8 mouse cellular contexts compared by ENCODE assay signal in genomic region chr6:57824422-57825258, GRCm38 (mm10). TPM values are rescaled to one million over a fixed set of nuclear protein-coding genes. Genes with fewer than 3 reads are reported as not detected.
DNase-seq lines count a peak whose midpoint lies in the region; ATAC-seq lines count a peak whose summit lies in the region.

TSS of gene Vopp1 (minus strand) at chr6:57825159.

- WGBS in hindbrain, embryonic 11.5 days: under 1% methylated on average over 81 of the region's 87 CpGs

- H3K4me3 ChIP-seq in hindbrain, embryonic 11.5 days (ENCODE audit: low read depth, low read length): peak within 1 kb of the TSS; percentile 73

- no peaks in the 10 kb centered on the region for H3K9me3 ChIP-seq in hindbrain, embryonic 11.5 days (ENCODE audit: control insufficient read depth, low read length)

- ATAC-seq in hindbrain, embryonic 11.5 days (ENCODE audit: low FRiP score): peak; percentile 90

- H3K36me3 ChIP-seq in hindbrain, embryonic 11.5 days (ENCODE audit: control insufficient read depth, insufficient read depth, low read length): no peaks in the 10 kb centered on the region

- H3K4me1 ChIP-seq in hindbrain, embryonic 11.5 days (replicated peaks; ENCODE audit: control insufficient read depth, insufficient read depth, low read length): no peaks in the 10 kb centered on the region

- H3K27me3 ChIP-seq in hindbrain, embryonic 11.5 days (ENCODE audit: control insufficient read depth, insufficient read depth, low read length): no peaks in the 10 kb centered on the region

- H3K9ac ChIP-seq in hindbrain, embryonic 11.5 days (ENCODE audit: low read depth, low read length): peak within 1 kb of the TSS; percentile 98

- peak within 1 kb of the TSS; percentile 90 for H3K27ac ChIP-seq in hindbrain, embryonic 11.5 days (ENCODE audit: low read depth, low read length)

- H3K4me2 ChIP-seq in hindbrain, embryonic 11.5 days (replicated peaks; ENCODE audit: low read depth, low read length): peak within 1 kb of the TSS; percentile 57

- DNase-seq in Muller cell, postnatal 12 days (ENCODE audit: inconsistent ontology term): peak; percentile 84
- DNase-seq in cerebellum, adult 9-11 months: peak; percentile 82
- DNase-seq in frontal cortex, postnatal 10 days (ENCODE audit: low spot score in 2 of 2): peak; percentile 44 to 77
- DNase-seq in hindbrain, embryonic 11.5 days (ENCODE audit: low spot score): peak; percentile 88
- peak; percentile 71 to 84 for DNase-seq in layer of hippocampus, postnatal 10 days (ENCODE audit: low spot score in 2 of 2)
- DNase-seq in lung, postnatal 10 days: peak; percentile 72
- peak; percentile 61 for DNase-seq in ovary, postnatal 14 days (ENCODE audit: low spot score)
- peak; percentile 55 to 66 for DNase-seq in thymus, postnatal 10 days (ENCODE audit: low spot score in 2 of 2)

RNA-seq across cellular contexts. Expression of gene Vopp1, which starts in this region (rescaled TPM):
- 44.3 and 72.1 TPM in 2 replicates for polyA plus RNA-seq in hindbrain, embryonic 11.5 days (2014; fragmentation: Nextera tagmentation; extraction: Ambion mirVana)
- 10 to 100 TPM; 71.8 to 79.0 TPM for total RNA-seq in layer of hippocampus, postnatal 10 days (2021)

Comparison
In these comparisons a context has a peak if more than half of its experiments do, and no peak if none do; other contexts are left out.
1. Peak in every context shown above with its lines: DNase-seq, ATAC-seq, H3K4me3 ChIP-seq and H3K27ac ChIP-seq.